Mouse (Mus musculus) embryo, embryonic 9.5 days (tissue): Measurements from ENCODE around the gene Tdp2.

Experiments used
- DNase-seq: peaks from one replicate; pipeline ENCODE4 v3.0.0-alpha.2; 2017; ENCODE audit errors: extremely low spot score

The Tdp2 gene

DNA sequence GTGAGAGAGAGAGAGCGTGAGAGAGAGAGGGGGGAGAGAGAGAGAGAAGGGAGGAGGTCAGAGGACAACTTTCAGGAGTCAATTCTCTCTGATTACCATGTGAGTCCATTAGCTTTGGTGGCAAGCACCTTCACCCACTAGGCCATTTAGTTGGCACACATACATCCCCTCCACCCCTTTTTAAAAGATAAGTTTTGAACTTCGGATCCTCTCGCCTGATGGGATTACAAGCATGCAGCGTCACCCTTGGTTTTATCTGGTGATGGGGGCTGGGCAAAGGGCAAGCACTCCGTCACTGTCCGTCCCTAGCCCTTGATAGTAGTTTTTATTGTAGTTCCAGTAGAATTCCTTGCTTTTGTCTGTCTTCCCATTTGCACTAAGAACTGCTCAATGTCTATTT lies 48.7 kb downstream of the Tdp2 start:
- DNase-seq, result no peak

DNA sequence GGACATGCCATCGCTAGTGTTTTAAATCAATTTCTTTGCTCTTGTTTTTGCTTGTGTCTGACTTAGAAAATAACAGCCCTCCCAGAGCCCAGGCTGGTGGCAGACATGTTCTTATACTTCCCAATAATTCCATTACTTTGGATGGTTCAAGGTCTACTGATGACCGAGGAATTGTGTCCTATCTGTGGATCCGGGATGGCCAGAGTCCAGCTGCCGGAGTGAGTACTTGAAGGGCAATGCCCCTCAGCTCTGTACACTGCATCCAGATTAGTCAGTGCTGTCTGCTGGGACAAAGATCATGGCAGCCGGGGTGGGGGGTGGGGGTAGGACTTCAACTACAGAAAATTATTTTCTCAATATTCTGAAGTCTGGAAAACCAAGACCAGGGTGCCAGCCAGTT lies 49.2 kb downstream of the Tdp2 start:
- DNase-seq, result no peak

DNA sequence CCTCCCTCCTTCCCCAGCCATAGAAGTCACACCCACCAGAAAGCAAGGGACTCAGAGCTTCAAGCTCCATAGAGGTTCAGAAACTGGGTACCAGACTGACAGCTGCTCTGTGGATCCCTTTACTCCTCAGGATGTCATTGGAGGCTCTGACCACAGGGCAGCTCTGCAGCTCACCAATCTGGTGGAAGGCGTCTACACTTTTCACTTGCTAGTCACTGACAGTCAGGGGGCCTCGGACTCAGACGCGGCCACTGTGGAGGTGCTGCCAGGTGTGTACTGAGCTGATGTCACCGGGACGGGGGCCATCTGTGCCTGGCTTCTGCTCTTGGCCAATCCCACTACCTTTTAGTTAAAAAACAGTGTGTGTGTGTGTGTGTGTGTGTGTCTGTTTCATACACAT lies 50.9 kb downstream of the Tdp2 start:
- DNase-seq, result no peak

GRCm38 (mm10) chr13:24889554-24889953 lies 58.1 kb downstream of the Tdp2 start:
- DNase-seq, result no peak
